ENCODE assay signal across 31 mouse cellular contexts in the genomic region with DNA sequence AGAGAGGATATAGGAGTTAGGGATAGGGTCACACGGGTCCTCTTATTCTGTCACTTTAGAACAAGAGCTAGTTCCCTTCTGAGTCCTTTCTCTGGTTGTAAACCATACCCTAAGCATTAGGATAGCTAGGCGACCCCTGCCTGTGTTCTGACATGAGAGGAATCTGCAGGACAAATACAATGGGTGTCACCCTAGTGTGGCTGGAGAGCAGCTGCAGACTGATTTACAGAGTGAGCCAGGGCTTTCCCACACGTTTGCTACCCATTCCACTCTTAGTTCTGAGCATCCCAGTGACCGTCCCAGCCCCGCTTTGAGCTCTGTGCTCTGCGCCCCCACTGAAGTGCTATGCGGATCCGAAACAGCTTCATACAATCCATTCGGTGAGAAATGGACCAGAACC. TPM values are rescaled to one million over a fixed set of nuclear protein-coding genes. Genes with fewer than 3 reads are reported as not detected.
DNase-seq lines count a peak whose midpoint lies in the region; ATAC-seq and TF ChIP-seq lines count a peak whose summit lies in the region.
"Had no signal": no experiment of that assay in that cellular context is flagged by ENCODE, and none has a peak within 500 bp of the region (broad histone marks: within the 10 kb centered on the region; RNA-seq: fewer than 3 reads in every experiment).

No protein-coding gene starts in this region.

- H3K4me1 ChIP-seq in kidney, adult 2 months (ENCODE audit: control insufficient read depth, insufficient read depth, low read length) = peaks cover 32% of the 10 kb centered on the region
- H3K4me1 ChIP-seq in kidney, embryonic 14.5 days (ENCODE audit: control insufficient read depth, insufficient read depth, low read length) = peaks cover 6% of the 10 kb centered on the region; the same call in 1 of the 2 replicates
- peaks cover 31% of the 10 kb centered on the region for H3K4me1 ChIP-seq in embryonic facial prominence, embryonic 10.5 days
- H3K4me1 ChIP-seq: forebrain, embryonic 15.5 days had no signal

- H3K27ac ChIP-seq in kidney, adult 2 months (ENCODE audit: insufficient read depth, low read depth, low read length) = peak overlapping the region; percentile 63
- H3K27ac ChIP-seq in kidney, embryonic 14.5 days (ENCODE audit: low read depth, low read length) = no peak overlapping the region
- peak overlapping the region; percentile 35; the same call in 1 of the 2 replicates for H3K27ac ChIP-seq in embryonic facial prominence, embryonic 10.5 days (replicated peaks)
- H3K27ac ChIP-seq: embryonic facial prominence, embryonic 13.5 days; forebrain, embryonic 10.5 days; forebrain, embryonic 15.5 days; hindbrain, embryonic 14.5 days; left cerebral cortex, adult 2 months; limb, embryonic 15.5 days; liver, embryonic 14.5 days had no signal

- H3K4me3 ChIP-seq in kidney, adult 2 months (ENCODE audit: insufficient read depth, low read depth, low read length) = no peak overlapping the region
- no peak overlapping the region for H3K4me3 ChIP-seq in kidney, embryonic 14.5 days (ENCODE audit: low read length)
- H3K4me3 ChIP-seq in embryonic facial prominence, embryonic 10.5 days = no peak overlapping the region
- no peak overlapping the region for H3K4me3 ChIP-seq in myocyte
- H3K4me3 ChIP-seq: embryonic facial prominence, embryonic 13.5 days; forebrain, embryonic 10.5 days; forebrain, embryonic 15.5 days; left cerebral cortex, adult 2 months; limb, embryonic 15.5 days had no signal

- H3ac ChIP-seq in myocyte (ENCODE audit: control insufficient read depth, insufficient read length) = no peak overlapping the region

- H3K9me3 ChIP-seq in kidney, embryonic 14.5 days (ENCODE audit: control insufficient read depth, low read length) = no peaks in the 10 kb centered on the region
- no peaks in the 10 kb centered on the region for H3K9me3 ChIP-seq in embryonic facial prominence, embryonic 10.5 days
- H3K9me3 ChIP-seq: embryonic facial prominence, embryonic 13.5 days; forebrain, embryonic 10.5 days; forebrain, embryonic 15.5 days; limb, embryonic 15.5 days had no signal

- TF ChIP-seq CTCF in kidney, adult 2 months (conservative IDR thresholded peaks at IDR 0.05; ENCODE audit: insufficient read depth, insufficient read length, low read depth, low read length) = no peak

- no peaks in the 10 kb centered on the region for H3K27me3 ChIP-seq in kidney, adult 2 months (replicated peaks; ENCODE audit: control insufficient read depth, insufficient read depth, low read length)
- no peaks in the 10 kb centered on the region for H3K27me3 ChIP-seq in kidney, embryonic 14.5 days (ENCODE audit: control insufficient read depth, insufficient read depth, low read length)
- no peaks in the 10 kb centered on the region for H3K27me3 ChIP-seq in embryonic facial prominence, embryonic 10.5 days (replicated peaks; ENCODE audit: low read depth, poor library complexity, severe bottlenecking)
- no peaks in the 10 kb centered on the region for H3K27me3 ChIP-seq in myocyte (ENCODE audit: control insufficient read depth, insufficient read depth, insufficient read length)
- H3K27me3 ChIP-seq: embryonic facial prominence, embryonic 13.5 days; forebrain, embryonic 15.5 days; limb, embryonic 15.5 days had no signal

- WGBS in kidney, adult 2 months = 79% methylated on average over 9 of the region's 9 CpGs
- 66% methylated on average over 9 of the region's 9 CpGs for WGBS in kidney, embryonic 14.5 days
- 69% methylated on average over 9 of the region's 9 CpGs for WGBS in embryonic facial prominence, embryonic 10.5 days

- H3K4me2 ChIP-seq in kidney, embryonic 14.5 days (replicated peaks; ENCODE audit: low read depth, low read length) = no peak overlapping the region
- H3K4me2 ChIP-seq in myocyte (ENCODE audit: low read depth) = no peak overlapping the region
- H3K4me2 ChIP-seq: embryonic facial prominence, embryonic 13.5 days; forebrain, embryonic 15.5 days; heart, embryonic 11.5 days; hindbrain, embryonic 14.5 days; limb, embryonic 15.5 days; lung, embryonic 14.5 days; midbrain, embryonic 11.5 days had no signal

- TF ChIP-seq POLR2A in kidney, adult 2 months (IDR thresholded peaks at IDR 0.05; ENCODE audit: low read depth, low read length) = no peak
- no peak for TF ChIP-seq POLR2A in myocyte (IDR thresholded peaks at IDR 0.05; ENCODE audit: insufficient read length, low read depth)

- DNase-seq in kidney, adult 2 months = no peak
- DNase-seq in ZHBTc4 (ENCODE audit: low read depth, low spot score) = peak; percentile 23
- DNase-seq in embryonic facial prominence, embryonic 10.5 days (ENCODE audit: low spot score) = no peak
- no peak for DNase-seq in adrenal gland, adult 18-20 months (ENCODE audit: low spot score in 2 of 2)
- no peak for DNase-seq in frontal cortex, postnatal 10 days (ENCODE audit: low spot score in 2 of 2)
- DNase-seq: adrenal gland, adult 2 months; cerebellum, adult 11-12 months; cerebellum, adult 9-11 months; embryo, embryonic 11 days; gastrocnemius, postnatal 14 days; kidney, postnatal 14 days; lung, embryonic 14.5 days; lung, postnatal 14 days; retina, postnatal 1 day; right cerebral cortex, postnatal 14 days; spleen, adult 18-20 months had no signal

- H3K36me3 ChIP-seq in kidney, adult 2 months (ENCODE audit: control insufficient read depth, insufficient read depth, low read length) = no peaks in the 10 kb centered on the region
- H3K36me3 ChIP-seq in kidney, embryonic 14.5 days (ENCODE audit: control insufficient read depth, insufficient read depth, low read length) = no peaks in the 10 kb centered on the region
- H3K36me3 ChIP-seq in embryonic facial prominence, embryonic 10.5 days (replicated peaks) = no peaks in the 10 kb centered on the region
- no peaks in the 10 kb centered on the region for H3K36me3 ChIP-seq in myocyte (ENCODE audit: control insufficient read depth, insufficient read depth)
- H3K36me3 ChIP-seq: embryonic facial prominence, embryonic 13.5 days; forebrain, embryonic 10.5 days; forebrain, embryonic 15.5 days; limb, embryonic 15.5 days had no signal

- no peaks in the 10 kb centered on the region for H3K79me2 ChIP-seq in myocyte (ENCODE audit: control insufficient read depth, insufficient read depth)

- H3K9ac ChIP-seq in kidney, embryonic 14.5 days (ENCODE audit: low read depth, low read length) = no peak overlapping the region
- H3K9ac ChIP-seq: embryonic facial prominence, embryonic 13.5 days; forebrain, embryonic 15.5 days; hindbrain, embryonic 14.5 days; limb, embryonic 15.5 days; liver, embryonic 14.5 days; lung, embryonic 14.5 days had no signal

- ATAC-seq in kidney, embryonic 14.5 days (ENCODE audit: low FRiP score, low TSS enrichment) = no peak
- ATAC-seq: CD4-positive, CD25-positive, alpha-beta regulatory T cell, adult 4 months; forebrain, embryonic 15.5 days; inflammation-experienced regulatory T-cells, adult 6 months; midbrain, embryonic 16.5 days had no signal

TF ChIP-seq in myocyte, 11 proteins besides CTCF, POLR2A, EP300 and RAD21:
- TF ChIP-seq SRF (IDR thresholded peaks at IDR 0.05; ENCODE audit: control insufficient read depth, insufficient read length, low read depth) = no peak
- TF ChIP-seq MYOD1 (IDR thresholded peaks at IDR 0.05; ENCODE audit: control insufficient read depth in 1 of 3, insufficient read length in 2 of 3, low read depth in 2 of 3) = peak in 2 of 3 experiments; percentile 52 to 69
- TF ChIP-seq MYOG (IDR thresholded peaks at IDR 0.05; ENCODE audit: control insufficient read depth in 1 of 3, insufficient read depth in 1 of 3, insufficient read length in 2 of 3, low read depth in 2 of 3) = peak in 2 of 3 experiments; percentile 39 to 81
- no peak for TF ChIP-seq TCF12 (IDR thresholded peaks at IDR 0.05; ENCODE audit: insufficient read depth, poor library complexity, severe bottlenecking)
- TF ChIP-seq REST (IDR thresholded peaks at IDR 0.05; ENCODE audit: insufficient read depth, insufficient read length) = no peak
- TF ChIP-seq TCF3 (IDR thresholded peaks at IDR 0.05; ENCODE audit: insufficient read length, low read depth) = no peak
- TF ChIP-seq POLR2AphosphoS2 (IDR thresholded peaks at IDR 0.05; ENCODE audit: insufficient read length, low read depth) = no peak
- TF ChIP-seq E2F4 (IDR thresholded peaks at IDR 0.05; ENCODE audit: insufficient read depth) = no peak
- no peak for TF ChIP-seq MAX (IDR thresholded peaks at IDR 0.05; ENCODE audit: low read depth)
- no peak for TF ChIP-seq USF1 (IDR thresholded peaks at IDR 0.05; ENCODE audit: low read depth)
- no peak for TF ChIP-seq CEBPB (IDR thresholded peaks at IDR 0.05; ENCODE audit: insufficient read depth, poor library complexity, severe bottlenecking)

RNA-seq across cellular contexts. Expression of a gene that starts 45.6 kb away (rescaled TPM):
- polyA plus RNA-seq in kidney, adult 2 months (2012; rRNA removed) = 81.5 and 102 TPM in 2 replicates
- 0.40 and 1.5 TPM in 2 replicates for polyA plus RNA-seq in kidney, embryonic 14.5 days (2014; fragmentation: Nextera tagmentation; extraction: Ambion mirVana)
- 0.05 and 0.22 TPM in 2 replicates for polyA plus RNA-seq in embryonic facial prominence, embryonic 10.5 days (2016; fragmentation: Nextera tagmentation; extraction: Ambion mirVana)
- polyA plus RNA-seq in myocyte (2012; fragmentation: generic; extraction: Trizol) = 0.11 TPM
- 1 to 10 TPM; 3.1 to 3.5 TPM for total RNA-seq in adrenal gland, adult 18-20 months (2021)
- total RNA-seq: hematopoietic stem cell, adult 5-6 weeks had no signal
- polyA plus RNA-seq: CD4-positive, CD25-positive, alpha-beta regulatory T cell, adult 4 months; embryonic facial prominence, embryonic 13.5 days; forebrain, embryonic 10.5 days; inflammation-experienced regulatory T-cells, adult 6 months; lung, embryonic 14.5 days; midbrain, embryonic 11.5 days had no signal

Comparison
In these comparisons a context has a peak if more than half of its experiments do, and no peak if none do; other contexts are left out.
1. RNA of a gene that starts 45.6 kb away (polyA plus RNA-seq): 81.5 to 102 TPM in kidney, adult 2 months; 0.40 to 1.5 TPM in kidney, embryonic 14.5 days, 0.05 to 0.22 TPM in embryonic facial prominence, embryonic 10.5 days and 0.11 TPM in myocyte (single experiment); every median in the first group is over 10 times any median in the second.